Mouse (Mus musculus) liver, adult 2 months (tissue): ENCODE measurements around the gene Mylk2.

Experiments used
- CTCF ChIP-seq: fragments of 200-500 bp; IDR thresholded peaks from 2 replicates; pipeline ENCODE4 v1.5.1; 2011; ENCODE audit warnings: low read depth, low read length, control low read depth
- POLR2A ChIP-seq: fragments of 200-500 bp; IDR thresholded peaks from 2 replicates; pipeline ENCODE4 v1.6.1; 2011; ENCODE audit warnings: low read length, control low read depth; ENCODE audit not compliant: insufficient read depth; ENCODE audit errors: extremely low read depth

GRCm38 (mm10) chr2:152923621-152924020 is 12.5 kb downstream of the Mylk2 start:
- TF ChIP-seq CTCF (no peak), POLR2A (no peak)
